Mouse (Mus musculus): Measurements from ENCODE around the gene Susd3. TPM values are rescaled to one million over a fixed set of nuclear protein-coding genes. Genes with fewer than 3 reads are reported as not detected.

The Susd3 gene
- polyA plus RNA-seq, 1 experiment = 139 TPM

GRCm38 (mm10) chr13:49200688-49201087 is 47.8 kb downstream of the Susd3 start:
- Histone ChIP-seq H3K4me1 (ENCODE audit: control insufficient read depth, insufficient read depth, low read length) (peaks cover 80% of the 10 kb centered on the region), H3K4me3 (ENCODE audit: insufficient read depth, low read length) (no peak overlapping the region), H3K27ac (ENCODE audit: insufficient read depth, low read depth, low read length) (peak overlapping the region; percentile 90)
- TF ChIP-seq CTCF (IDR thresholded peaks at IDR 0.05; ENCODE audit: low read depth, low read length) = no peak
- TF ChIP-seq POLR2A (IDR thresholded peaks at IDR 0.05; ENCODE audit: borderline replicate concordance, low read depth, low read length) = no peak

GRCm38 (mm10) chr13:49199891-49200290 is 48.6 kb downstream of the Susd3 start:
- Histone ChIP-seq H3K4me3 (ENCODE audit: insufficient read depth, low read length) (no peak overlapping the region), H3K4me1 (ENCODE audit: control insufficient read depth, insufficient read depth, low read length) (peaks cover 82% of the 10 kb centered on the region), H3K27ac (ENCODE audit: insufficient read depth, low read depth, low read length) (peak overlapping the region; percentile 90)
- TF ChIP-seq POLR2A (IDR thresholded peaks at IDR 0.05; ENCODE audit: borderline replicate concordance, low read depth, low read length) = no peak
- no peak for TF ChIP-seq CTCF (IDR thresholded peaks at IDR 0.05; ENCODE audit: low read depth, low read length)

GRCm38 (mm10) chr13:49198734-49199133 is 49.8 kb downstream of the Susd3 start:
- H3K27ac ChIP-seq (ENCODE audit: insufficient read depth, low read depth, low read length) = no peak overlapping the region
- peaks cover 82% of the 10 kb centered on the region for H3K4me1 ChIP-seq (ENCODE audit: control insufficient read depth, insufficient read depth, low read length)
- no peak overlapping the region for H3K4me3 ChIP-seq (ENCODE audit: insufficient read depth, low read length)
- TF ChIP-seq POLR2A (IDR thresholded peaks at IDR 0.05; ENCODE audit: borderline replicate concordance, low read depth, low read length) = no peak

- Histone ChIP-seq H3K27ac (ENCODE audit: insufficient read depth, low read depth, low read length) (peak overlapping the region; percentile 75), H3K4me1 (ENCODE audit: control insufficient read depth, insufficient read depth, low read length) (peaks cover 93% of the 10 kb centered on the region), H3K4me3 (ENCODE audit: insufficient read depth, low read length) (no peak overlapping the region)
- no peak for TF ChIP-seq CTCF (IDR thresholded peaks at IDR 0.05; ENCODE audit: low read depth, low read length)
- TF ChIP-seq POLR2A (IDR thresholded peaks at IDR 0.05; ENCODE audit: borderline replicate concordance, low read depth, low read length) = no peak
Observed at GRCm38 (mm10) chr13:49196766-49197165, 51.7 kb downstream of the Susd3 start.

- H3K4me1 ChIP-seq (ENCODE audit: control insufficient read depth, insufficient read depth, low read length) = peaks cover 91% of the 10 kb centered on the region
- TF ChIP-seq POLR2A (IDR thresholded peaks at IDR 0.05; ENCODE audit: borderline replicate concordance, low read depth, low read length) (no peak), CTCF (IDR thresholded peaks at IDR 0.05; ENCODE audit: low read depth, low read length) (no peak)
- peak overlapping the region; percentile 75 for H3K27ac ChIP-seq (ENCODE audit: insufficient read depth, low read depth, low read length)
- H3K4me3 ChIP-seq (ENCODE audit: insufficient read depth, low read length) = no peak overlapping the region
Observed at GRCm38 (mm10) chr13:49196211-49196610, 52.3 kb downstream of the Susd3 start.

- H3K4me3 ChIP-seq (ENCODE audit: insufficient read depth, low read length) = no peak overlapping the region
- H3K27ac ChIP-seq (ENCODE audit: insufficient read depth, low read depth, low read length) = peak overlapping the region; percentile 75
- TF ChIP-seq CTCF (IDR thresholded peaks at IDR 0.05; ENCODE audit: low read depth, low read length) = no peak
- TF ChIP-seq POLR2A (IDR thresholded peaks at IDR 0.05; ENCODE audit: borderline replicate concordance, low read depth, low read length) = no peak
- peaks cover 92% of the 10 kb centered on the region for H3K4me1 ChIP-seq (ENCODE audit: control insufficient read depth, insufficient read depth, low read length)
Observed at GRCm38 (mm10) chr13:49195651-49196050, 52.9 kb downstream of the Susd3 start.

- TF ChIP-seq CTCF (IDR thresholded peaks at IDR 0.05; ENCODE audit: low read depth, low read length) = no peak
- no peak for TF ChIP-seq POLR2A (IDR thresholded peaks at IDR 0.05; ENCODE audit: borderline replicate concordance, low read depth, low read length)
- Histone ChIP-seq H3K4me3 (ENCODE audit: insufficient read depth, low read length) (no peak overlapping the region), H3K4me1 (ENCODE audit: control insufficient read depth, insufficient read depth, low read length) (peaks cover 91% of the 10 kb centered on the region), H3K27ac (ENCODE audit: insufficient read depth, low read depth, low read length) (peak overlapping the region; percentile 75; the same call in 1 of the 2 replicates)
Observed at GRCm38 (mm10) chr13:49194811-49195210, 53.7 kb downstream of the Susd3 start.

GRCm38 (mm10) chr13:49193650-49194049 is 54.9 kb downstream of the Susd3 start:
- H3K4me3 ChIP-seq (ENCODE audit: insufficient read depth, low read length) = no peak overlapping the region
- H3K4me1 ChIP-seq (ENCODE audit: control insufficient read depth, insufficient read depth, low read length) = peaks cover 85% of the 10 kb centered on the region
- peak overlapping the region; percentile 25; the same call in 1 of the 2 replicates for H3K27ac ChIP-seq (ENCODE audit: insufficient read depth, low read depth, low read length)
- TF ChIP-seq POLR2A (IDR thresholded peaks at IDR 0.05; ENCODE audit: borderline replicate concordance, low read depth, low read length) (no peak), CTCF (IDR thresholded peaks at IDR 0.05; ENCODE audit: low read depth, low read length) (no peak)

- TF ChIP-seq CTCF (IDR thresholded peaks at IDR 0.05; ENCODE audit: low read depth, low read length) = no peak
- TF ChIP-seq POLR2A (IDR thresholded peaks at IDR 0.05; ENCODE audit: borderline replicate concordance, low read depth, low read length) = no peak
- H3K4me1 ChIP-seq (ENCODE audit: control insufficient read depth, insufficient read depth, low read length) = peaks cover 73% of the 10 kb centered on the region
- peak overlapping the region; percentile 67; the same call in 1 of the 2 replicates for H3K4me3 ChIP-seq (ENCODE audit: insufficient read depth, low read length)
- peak overlapping the region; percentile 90 for H3K27ac ChIP-seq (ENCODE audit: insufficient read depth, low read depth, low read length)
Observed at GRCm38 (mm10) chr13:49192156-49192855, 56.2 kb downstream of the Susd3 start.

- peaks cover 73% of the 10 kb centered on the region for H3K4me1 ChIP-seq (ENCODE audit: control insufficient read depth, insufficient read depth, low read length)
- H3K27ac ChIP-seq (ENCODE audit: insufficient read depth, low read depth, low read length) = peak overlapping the region; percentile 90
- TF ChIP-seq CTCF (IDR thresholded peaks at IDR 0.05; ENCODE audit: low read depth, low read length) (no peak), POLR2A (IDR thresholded peaks at IDR 0.05; ENCODE audit: borderline replicate concordance, low read depth, low read length) (no peak)
- peak overlapping the region; percentile 67 for H3K4me3 ChIP-seq (ENCODE audit: insufficient read depth, low read length)
Observed at GRCm38 (mm10) chr13:49191673-49192035, 56.9 kb downstream of the Susd3 start.

Data from bone marrow macrophage, adult 2 months (primary cell).